Comparison of ENCODE assay signal across 8 mouse cellular contexts in the genomic region with DNA sequence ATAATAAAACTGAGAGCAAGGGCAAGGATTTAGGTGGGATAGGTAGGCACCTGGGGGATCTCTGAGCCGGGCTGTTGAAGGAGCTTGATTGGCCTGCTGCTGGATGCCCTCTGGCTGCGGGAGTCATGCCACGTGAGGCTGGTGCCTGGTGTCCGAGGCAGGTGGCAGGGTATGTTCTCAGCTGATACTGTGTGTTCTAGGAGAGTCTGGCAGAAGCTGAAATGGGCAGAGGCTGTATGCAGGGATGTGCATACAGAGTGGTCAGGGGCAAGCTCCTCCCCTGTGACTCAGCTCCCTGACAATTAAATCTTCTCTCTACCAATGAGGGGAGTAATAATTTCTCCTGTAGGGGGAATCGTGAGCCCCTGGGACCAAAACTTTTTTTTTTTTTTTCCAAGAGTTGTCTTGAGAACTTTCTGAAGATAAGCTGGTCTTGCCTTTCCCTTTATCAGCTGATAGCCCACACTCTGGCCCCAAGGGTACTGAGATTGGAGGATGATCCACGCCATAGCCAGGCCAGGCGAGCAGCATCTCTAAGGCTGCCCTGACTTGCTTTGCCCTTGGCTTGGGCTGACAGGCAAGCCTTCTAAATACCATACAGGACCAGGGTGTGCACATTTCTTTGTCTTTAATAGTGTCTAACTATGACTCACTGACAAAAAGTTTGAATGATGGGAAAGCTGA. TPM values are rescaled to one million over a fixed set of nuclear protein-coding genes. Genes with fewer than 3 reads are reported as not detected.
DNase-seq lines count a peak whose midpoint lies in the region; ATAC-seq and TF ChIP-seq lines count a peak whose summit lies in the region.

No protein-coding gene starts in this region.

- 0 out of 2 replicates have a peak, but pooled peaks have one; percentile 5 for TF ChIP-seq CTCF in liver, postnatal 0 days (IDR thresholded peaks at IDR 0.05; ENCODE audit: low read depth)

- H3K36me3 ChIP-seq in liver, postnatal 0 days (replicated peaks; ENCODE audit: insufficient read depth, low read length): no peaks in the 10 kb centered on the region
- peaks cover 10% of the 10 kb centered on the region for H3K36me3 ChIP-seq in hindbrain, embryonic 12.5 days

- 0 out of 2 replicates have a peak overlapping the region, but pooled peaks have one; percentile 95 for H3K4me2 ChIP-seq in liver, postnatal 0 days (ENCODE audit: low read depth, low read length)
- peak overlapping the region; percentile 63 for H3K4me2 ChIP-seq in hindbrain, embryonic 12.5 days (replicated peaks)

- no peak overlapping the region for H3K9ac ChIP-seq in liver, postnatal 0 days (replicated peaks)
- H3K9ac ChIP-seq in hindbrain, embryonic 12.5 days: peak overlapping the region; percentile 87; the same call in 1 of the 2 replicates

- no peak for TF ChIP-seq EP300 in liver, postnatal 0 days (IDR thresholded peaks at IDR 0.05; ENCODE audit: low read depth)

- no peaks in the 10 kb centered on the region for H3K27me3 ChIP-seq in liver, postnatal 0 days (ENCODE audit: insufficient read depth, low read length)
- no peaks in the 10 kb centered on the region for H3K27me3 ChIP-seq in hindbrain, embryonic 12.5 days

- 53% methylated on average over 7 of the region's 7 CpGs for WGBS in liver, postnatal 0 days (ENCODE audit: insufficient replicate concordance)
- 69% methylated on average over 7 of the region's 7 CpGs for WGBS in hindbrain, embryonic 12.5 days

- no peak for ATAC-seq in liver, postnatal 0 days
- ATAC-seq in hindbrain, embryonic 12.5 days (ENCODE audit: low FRiP score): no peak

- DNase-seq in adrenal gland, adult (ENCODE audit: inconsistent age in 2 of 2, low spot score in 1 of 2): peak; percentile 80 to 85
- no peak for DNase-seq in adrenal gland, postnatal 4 days (ENCODE audit: low spot score in 2 of 2)
- no peak for DNase-seq in liver, postnatal 0 days
- DNase-seq in liver: no peak
- peak; percentile 58 for DNase-seq in retina, embryonic 14.5 days (ENCODE audit: low spot score)
- DNase-seq in heart, postnatal 4 days: no peak
- DNase-seq in kidney, postnatal 36 days: no peak

- H3K9me3 ChIP-seq in liver, postnatal 0 days (ENCODE audit: low read length): no peaks in the 10 kb centered on the region
- H3K9me3 ChIP-seq in hindbrain, embryonic 12.5 days (replicated peaks): no peaks in the 10 kb centered on the region

- no peak overlapping the region for H3K27ac ChIP-seq in liver, postnatal 0 days (ENCODE audit: low read depth)
- H3K27ac ChIP-seq in hindbrain, embryonic 12.5 days: no peak overlapping the region

- H3K4me3 ChIP-seq in liver, postnatal 0 days (ENCODE audit: low read depth, low read length): no peak overlapping the region
- H3K4me3 ChIP-seq in hindbrain, embryonic 12.5 days: 0 out of 2 replicates have a peak overlapping the region, but pooled peaks have one; percentile 66

- peaks cover 21% of the 10 kb centered on the region for H3K4me1 ChIP-seq in liver, postnatal 0 days (ENCODE audit: insufficient read depth)
- peaks cover 41% of the 10 kb centered on the region for H3K4me1 ChIP-seq in hindbrain, embryonic 12.5 days

RNA-seq across cellular contexts. Expression of gene Samd10, which starts 1.5 kb away (rescaled TPM):
- 10 to 100 TPM; 23.8 to 25.5 TPM for total RNA-seq in adrenal gland, postnatal 4 days (2021)
- 2.1 and 2.3 TPM in 2 replicates for polyA plus RNA-seq in liver, postnatal 0 days (2015; fragmentation: Nextera tagmentation; extraction: Ambion mirVana)
- 97.4 and 101 TPM in 2 replicates for polyA plus RNA-seq in hindbrain, embryonic 12.5 days (2016; fragmentation: Nextera tagmentation; extraction: Ambion mirVana)
- 1 to 10 TPM; 4.8 to 4.9 TPM for total RNA-seq in heart, postnatal 4 days (2021)

RNA-seq across cellular contexts. Expression of gene Zfp512b, which starts 4.9 kb away (rescaled TPM):
- 100 to 1,000 TPM; 141 to 143 TPM for total RNA-seq in adrenal gland, postnatal 4 days (2021)
- 8.9 and 10.5 TPM in 2 replicates for polyA plus RNA-seq in liver, postnatal 0 days (2015; fragmentation: Nextera tagmentation; extraction: Ambion mirVana)
- 91.0 and 97.7 TPM in 2 replicates for polyA plus RNA-seq in hindbrain, embryonic 12.5 days (2016; fragmentation: Nextera tagmentation; extraction: Ambion mirVana)
- 10 to 100 TPM; 41.8 to 45.5 TPM for total RNA-seq in heart, postnatal 4 days (2021)

RNA-seq across cellular contexts. Expression of gene Prpf6, which starts 5.9 kb away (rescaled TPM):
- total RNA-seq in adrenal gland, postnatal 4 days (2021): 10 to 100 TPM; 72.3 to 73.4 TPM
- polyA plus RNA-seq in liver, postnatal 0 days (2015; fragmentation: Nextera tagmentation; extraction: Ambion mirVana): 16.7 and 17.5 TPM in 2 replicates
- polyA plus RNA-seq in hindbrain, embryonic 12.5 days (2016; fragmentation: Nextera tagmentation; extraction: Ambion mirVana): 72.0 and 72.4 TPM in 2 replicates
- total RNA-seq in heart, postnatal 4 days (2021): 10 to 100 TPM; 35.1 to 36.1 TPM

RNA-seq across cellular contexts. Expression of gene Uckl1, which starts 12.8 kb away (rescaled TPM):
- 100 to 1,000 TPM; 106 to 113 TPM for total RNA-seq in adrenal gland, postnatal 4 days (2021)
- 20.3 and 22.8 TPM in 2 replicates for polyA plus RNA-seq in liver, postnatal 0 days (2015; fragmentation: Nextera tagmentation; extraction: Ambion mirVana)
- 64.2 and 66.3 TPM in 2 replicates for polyA plus RNA-seq in hindbrain, embryonic 12.5 days (2016; fragmentation: Nextera tagmentation; extraction: Ambion mirVana)
- 10 to 100 TPM; 50.2 to 54.5 TPM for total RNA-seq in heart, postnatal 4 days (2021)

RNA-seq across cellular contexts. Expression of gene Gm29797, which starts 59.3 kb away (rescaled TPM):
- under 1 TPM; 0.42 TPM for total RNA-seq in adrenal gland, postnatal 4 days (2021)
- polyA plus RNA-seq in liver, postnatal 0 days (2015; fragmentation: Nextera tagmentation; extraction: Ambion mirVana): not detected in 2 replicates
- 0.30 and 0.43 TPM in 2 replicates for polyA plus RNA-seq in hindbrain, embryonic 12.5 days (2016; fragmentation: Nextera tagmentation; extraction: Ambion mirVana)
- total RNA-seq in heart, postnatal 4 days (2021): not detected

Comparison
In these comparisons a context has a peak if more than half of its experiments do, and no peak if none do; other contexts are left out.
1. DNase-seq: peak in adrenal gland, adult (2 of 2) and retina, embryonic 14.5 days (single experiment); none in adrenal gland, postnatal 4 days (0 of 2), liver, postnatal 0 days (single experiment), liver (single experiment), heart, postnatal 4 days (single experiment) and kidney, postnatal 36 days (0 of 2).
2. RNA of gene Samd10, which starts 1.5 kb away (total RNA-seq): 23.8 to 25.5 TPM in adrenal gland, postnatal 4 days; 4.8 to 4.9 TPM in heart, postnatal 4 days; every median in the first group is over 4 times any median in the second.